Mouse (Mus musculus) lung, postnatal 10 days (tissue): ENCODE measurements at regions not wholly inside any gene's neighbourhood (a gene's known extent, or its start where the extent isn't known, plus 50 kb on each side); places are given as distances from the start of the nearest gene placed in this dataset.

Experiments
- DNase-seq: peaks from one replicate; pipeline ENCODE4 v3.0.0; 2021

GRCm38 (mm10) chr12:52622398-52622797, 76.8 kb upstream of the Akap6 start:
- DNase-seq: no peak

GRCm38 (mm10) chr12:52623416-52624108, 75.6 kb upstream of the Akap6 start:
- no peak for DNase-seq

DNA sequence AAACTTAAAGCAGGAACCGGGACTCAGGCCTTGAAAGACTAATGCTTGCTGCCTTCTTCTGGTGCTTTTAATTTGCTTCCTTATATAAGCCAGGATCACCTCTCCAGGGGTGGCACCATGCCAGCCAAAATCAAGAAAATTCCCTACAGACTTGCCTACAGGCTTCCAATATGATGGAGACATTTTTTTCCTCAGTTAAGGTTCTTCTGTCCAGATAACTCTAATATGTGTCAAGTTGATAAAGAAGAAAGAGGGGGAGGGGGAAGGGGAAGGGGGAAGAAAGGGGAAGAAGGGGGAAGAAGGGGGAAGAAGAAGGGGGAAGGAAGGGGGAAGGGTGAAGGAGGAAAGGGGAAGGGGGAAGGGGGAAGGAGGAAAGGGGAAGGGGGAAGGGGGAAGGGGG, 74.3 kb upstream of the Akap6 start:
- DNase-seq: no peak

DNA sequence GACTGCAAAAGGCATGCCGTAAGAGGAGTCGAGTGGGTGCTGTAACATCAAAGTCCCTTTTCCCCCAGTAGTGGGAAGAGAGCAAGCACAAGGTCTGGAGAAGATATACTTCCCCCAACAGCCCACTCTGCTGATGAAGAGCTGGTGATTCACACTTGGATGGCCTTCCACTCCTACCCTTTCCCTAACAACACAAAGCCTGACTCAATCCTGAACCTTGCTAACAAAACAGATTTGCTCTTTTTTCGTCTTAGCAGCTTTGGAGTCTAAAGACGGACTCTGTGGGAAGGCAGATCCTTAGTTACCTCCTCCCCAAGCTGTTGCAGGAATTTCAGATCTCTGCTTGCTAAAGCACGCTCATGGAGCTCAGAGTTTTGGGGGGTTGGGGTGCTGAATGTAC, 70.4 kb upstream of the Akap6 start:
- DNase-seq: no peak

- DNase-seq: no peak
Measured at GRCm38 (mm10) chr12:52635121-52635878, 63.9 kb upstream of the Akap6 start.

DNA sequence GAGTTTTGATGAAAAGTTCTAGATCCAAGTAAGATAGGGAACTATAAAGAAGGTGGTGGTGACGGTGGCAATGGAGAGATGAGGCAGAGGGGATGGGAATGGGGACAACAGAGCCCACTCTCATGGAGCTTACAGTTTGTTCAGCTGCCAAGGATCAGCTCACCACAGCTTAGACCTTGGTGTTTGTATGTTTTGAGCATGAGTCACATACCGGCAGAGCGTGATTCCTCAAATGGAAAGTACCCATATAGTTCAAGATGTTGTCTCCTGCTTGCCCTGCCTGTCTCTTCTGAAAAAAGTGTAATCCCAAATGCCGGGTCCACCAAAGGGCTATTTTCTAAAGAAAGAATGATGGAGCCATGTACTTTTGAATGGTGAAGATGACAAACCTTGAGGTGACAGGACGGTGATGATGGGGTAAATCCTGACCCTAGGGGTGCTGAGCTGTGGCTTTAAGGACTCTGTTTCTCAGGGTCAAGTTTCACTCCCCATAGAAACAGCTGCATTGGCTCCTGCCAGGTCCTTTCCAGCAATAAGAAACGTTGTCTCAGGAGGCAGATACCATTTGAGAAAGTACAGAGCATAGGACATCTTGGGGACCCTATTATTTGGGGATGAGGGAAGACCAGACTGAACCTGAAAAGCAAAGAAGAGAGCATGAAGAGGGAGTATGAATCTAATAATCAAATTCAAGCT, 62.8 kb upstream of the Akap6 start:
- no peak for DNase-seq

GRCm38 (mm10) chr12:52636920-52637319, 62.3 kb upstream of the Akap6 start:
- DNase-seq: no peak

- peak; percentile 71 for DNase-seq
Measured at GRCm38 (mm10) chr12:52637506-52638249, 61.5 kb upstream of the Akap6 start.

- DNase-seq: no peak
Measured at GRCm38 (mm10) chr12:52638461-52638860, 60.7 kb upstream of the Akap6 start.

GRCm38 (mm10) chr12:52644059-52644458, 55.1 kb upstream of the Akap6 start:
- no peak for DNase-seq
